Mouse (Mus musculus) adrenal gland, postnatal 36 days (tissue): ENCODE results near the gene Aadat. TPM values are rescaled to one million over a fixed set of nuclear protein-coding genes. Genes with fewer than 3 reads are reported as not detected.
"Not testable (repeated sequence)": the region's sequence is repeated elsewhere in the genome, so short reads cannot be mapped to it uniquely, and the experiment has no call there.

Experiments
- DNase-seq, 2 experiments: peaks; one replicate each; pipeline ENCODE4 v3.0.0; 2021; ENCODE audit warnings: mixed read lengths in 1 of 2
- long read RNA-seq, 2 experiments: library from polyadenylated mRNA; stranded (forward); transcript quantifications; one replicate each; pipeline ENCODE4 v2.0.0; 2021; ENCODE audit warnings: borderline sequencing depth in 2 of 2
- total RNA-seq, 2 experiments: library from RNA; stranded (reverse); gene quantifications; 2 replicates each; pipeline ENCODE4 v1.2.3; 2021

Gene Aadat
- not detected for total RNA-seq
- long read RNA-seq, experiment 1 = 0 reads
- long read RNA-seq, experiment 2 = 0 reads

- DNase-seq = peak; percentile 35 to 61
Observed at GRCm38 (mm10) chr8:60505653-60506521, at the start of gene Aadat. Aadat (plus strand) TSS chr8:60505932.

- DNase-seq = peak; percentile 64 to 74
Observed at GRCm38 (mm10) chr8:60466686-60467335, 38.9 kb upstream of the Aadat start.

DNA sequence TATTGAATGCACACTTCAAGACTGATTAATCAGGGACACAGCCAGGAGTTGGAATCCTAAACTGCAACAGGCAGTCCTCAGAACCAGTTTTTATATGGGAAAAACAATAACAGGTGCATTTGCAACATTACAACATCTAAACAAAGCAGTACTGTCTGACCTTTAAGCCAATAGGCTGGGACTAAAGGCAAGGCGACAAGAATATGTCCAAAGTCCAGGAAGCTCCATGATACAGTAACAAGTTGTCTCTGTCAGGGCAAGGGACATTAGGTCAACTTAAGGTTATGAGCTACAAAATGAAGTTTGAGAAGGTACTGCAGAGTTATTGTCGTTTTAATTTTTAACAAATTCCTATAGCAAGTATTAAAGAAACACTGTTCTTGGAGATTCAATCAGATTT lies 15.6 kb upstream of the Aadat start:
- DNase-seq = no peak

DNA sequence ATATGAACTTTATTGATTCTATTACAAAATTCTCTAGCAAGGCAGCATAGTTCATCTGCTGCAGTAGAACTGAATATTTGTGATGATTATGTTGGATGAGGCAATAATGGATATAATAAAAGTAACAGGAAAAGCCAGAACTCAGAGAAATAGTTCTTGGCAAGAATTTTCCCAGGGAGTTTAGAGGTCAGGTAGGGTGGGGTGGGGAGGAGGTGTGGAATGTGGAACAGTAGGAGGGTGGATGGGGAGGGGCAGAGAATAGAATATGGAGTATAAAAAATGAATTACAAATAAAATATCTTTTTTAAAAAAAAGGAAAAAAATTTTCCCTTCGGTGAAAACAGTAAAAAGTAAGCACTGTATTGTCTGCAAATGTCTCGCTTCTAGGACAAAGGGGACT lies 13.9 kb upstream of the Aadat start:
- no peak for DNase-seq

DNA sequence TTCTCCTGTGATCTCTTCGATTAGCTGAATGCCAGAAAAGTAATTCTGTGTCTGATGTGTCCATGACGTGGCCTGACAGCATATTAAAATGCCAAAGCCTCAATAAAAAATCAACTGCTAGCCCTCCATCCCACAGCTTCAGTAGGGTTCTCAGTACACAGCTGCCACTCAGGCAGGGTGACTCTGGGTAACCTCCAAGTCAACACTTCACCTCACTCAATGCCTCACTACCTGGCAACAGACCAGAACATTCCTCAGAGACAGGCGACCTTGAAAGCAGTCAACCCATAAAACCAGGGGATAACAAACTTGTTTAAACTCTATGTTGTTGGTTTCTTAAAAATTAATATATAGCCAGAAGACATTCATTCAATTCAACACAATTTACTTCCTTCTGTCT lies 13.3 kb upstream of the Aadat start:
- DNase-seq = peak; percentile 5 to 12

DNA sequence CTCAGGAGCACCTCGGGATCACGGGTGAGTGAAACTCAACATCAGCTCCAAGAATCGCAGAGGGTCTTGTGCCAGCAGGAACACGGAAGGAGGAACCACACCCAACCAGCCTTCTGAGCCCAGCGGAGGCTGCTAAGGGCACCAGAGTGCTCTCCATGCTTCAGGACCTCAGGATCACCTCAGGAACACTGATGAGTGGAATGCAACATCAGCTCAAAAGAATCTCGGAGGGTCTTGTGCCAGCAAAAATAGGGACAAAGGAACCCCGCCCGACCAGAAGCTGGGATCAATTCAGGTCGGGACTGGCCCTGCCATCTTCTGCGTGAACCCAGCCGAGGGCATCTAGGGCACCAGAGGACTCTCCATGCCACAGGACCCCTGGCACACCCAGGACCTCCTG lies 11.1 kb upstream of the Aadat start:
- DNase-seq = no peak

- not testable (repeated sequence) for DNase-seq
Observed at GRCm38 (mm10) chr8:60495046-60495445, 10.7 kb upstream of the Aadat start.

- DNase-seq = no peak
Observed at GRCm38 (mm10) chr8:60503098-60503497, 2.6 kb upstream of the Aadat start, which contains the start of gene Gm10283. Gm10283 (minus strand) TSS chr8:60503198.

DNA sequence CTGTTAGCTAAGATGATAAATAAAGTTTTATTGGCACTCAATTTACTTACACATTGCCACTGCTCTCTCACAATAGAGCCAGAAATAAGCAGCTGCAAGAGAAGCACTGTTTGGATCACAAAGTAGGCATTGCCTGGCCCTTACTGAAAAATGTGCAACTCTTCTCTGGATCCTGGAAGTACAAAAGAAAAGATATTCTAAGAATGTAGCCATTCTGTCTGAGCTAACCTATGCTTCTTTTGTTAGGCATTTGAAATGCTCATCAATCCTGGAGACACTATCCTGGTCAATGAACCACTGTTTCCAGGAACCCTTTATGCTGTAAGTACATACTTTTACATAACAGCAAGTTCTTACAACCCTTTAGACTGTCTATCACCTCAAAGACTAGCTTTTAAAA lies 12.6 kb downstream of the Aadat start:
- no peak for DNase-seq

GRCm38 (mm10) chr8:60534945-60535344 lies 29.2 kb downstream of the Aadat start:
- DNase-seq = no peak

DNA sequence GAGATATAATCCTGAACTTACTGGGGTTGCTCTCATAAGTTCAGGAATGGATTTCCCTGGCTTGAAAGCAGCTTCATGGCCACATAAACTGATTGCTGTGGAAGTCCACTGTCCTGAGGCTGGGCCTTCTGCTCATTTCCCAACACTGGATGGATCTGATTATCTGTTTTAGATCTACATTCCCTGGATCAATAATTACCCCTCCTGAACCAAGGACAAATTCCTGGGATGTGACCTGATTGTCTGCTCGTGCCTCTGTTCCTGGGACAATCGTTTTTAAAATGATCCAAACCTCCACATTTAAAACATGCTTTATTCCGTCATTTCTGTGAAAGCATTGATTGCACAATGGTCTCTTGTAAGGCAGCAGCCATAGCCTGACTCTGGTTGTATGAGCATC lies 61.1 kb downstream of the Aadat start:
- no peak for DNase-seq

GRCm38 (mm10) chr8:60577231-60577630 lies 71.5 kb downstream of the Aadat start:
- DNase-seq = peak in 1 of 2 experiments; percentile 3

- DNase-seq = no peak
Observed at GRCm38 (mm10) chr8:60583369-60583768, 77.6 kb downstream of the Aadat start.

GRCm38 (mm10) chr8:60591352-60592105 lies 85.8 kb downstream of the Aadat start:
- not testable (repeated sequence) for DNase-seq

DNA sequence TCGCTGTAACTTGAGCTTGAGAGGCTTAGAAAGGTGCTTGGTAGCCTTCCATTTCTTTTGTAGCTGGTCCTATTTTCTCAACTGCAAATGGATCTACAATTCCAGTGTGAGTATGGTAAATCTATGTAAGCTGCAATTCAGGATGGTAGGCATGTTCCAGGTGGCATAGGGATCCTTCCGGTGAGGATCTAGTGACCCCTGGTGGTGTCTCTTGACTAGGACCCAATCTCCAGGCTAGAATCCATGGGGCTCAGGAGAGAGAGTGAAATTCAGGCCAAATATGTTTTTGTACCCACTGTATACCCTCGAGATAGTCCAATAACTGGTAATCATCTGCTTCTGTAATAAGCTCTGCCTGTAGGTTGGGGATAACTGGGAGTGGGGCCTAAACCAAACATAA lies 89.0 kb downstream of the Aadat start:
- DNase-seq = peak; percentile 10 to 42

Other genes starting within 250 kb of the Aadat start
- gene Gm10283, start 2.7 kb upstream of the Aadat start, total RNA-seq = not detected
- gene Mfap3l, start 126.9 kb downstream of the Aadat start, total RNA-seq = 1 to 10 TPM; 2.1 to 2.8 TPM